Mouse (Mus musculus): ENCODE results near the gene Zfp454.

The Zfp454 gene

DNA sequence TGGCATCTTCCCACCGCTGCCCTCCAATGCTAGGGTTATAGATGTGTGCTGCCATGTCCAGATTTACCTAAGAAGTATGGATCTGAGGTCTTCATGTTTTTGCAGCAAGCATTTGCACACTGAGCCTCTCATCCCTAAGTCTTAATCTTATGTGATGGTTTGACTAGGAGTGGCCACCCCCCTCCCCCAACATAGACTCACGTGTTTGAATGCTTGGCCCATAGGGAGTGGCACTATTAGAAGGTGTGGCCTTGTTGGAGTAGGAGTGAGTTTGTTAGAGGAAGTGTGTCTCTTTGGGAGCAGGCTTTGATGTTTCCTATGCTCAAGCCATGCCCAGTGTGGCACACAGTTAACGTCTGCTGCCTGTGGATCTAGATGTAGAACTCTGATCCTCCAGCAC lies 8.8 kb downstream of the Zfp454 start:
- no peaks in the 10 kb centered on the region for H3K27me3 ChIP-seq (ENCODE audit: control insufficient read depth, insufficient read depth, low read length, poor library complexity, severe bottlenecking)
- H3K36me3 ChIP-seq (ENCODE audit: control insufficient read depth, insufficient read depth, low read length, poor library complexity, severe bottlenecking): no peaks in the 10 kb centered on the region
- no peak for DNase-seq (ENCODE audit: low read depth, low spot score)

DNA sequence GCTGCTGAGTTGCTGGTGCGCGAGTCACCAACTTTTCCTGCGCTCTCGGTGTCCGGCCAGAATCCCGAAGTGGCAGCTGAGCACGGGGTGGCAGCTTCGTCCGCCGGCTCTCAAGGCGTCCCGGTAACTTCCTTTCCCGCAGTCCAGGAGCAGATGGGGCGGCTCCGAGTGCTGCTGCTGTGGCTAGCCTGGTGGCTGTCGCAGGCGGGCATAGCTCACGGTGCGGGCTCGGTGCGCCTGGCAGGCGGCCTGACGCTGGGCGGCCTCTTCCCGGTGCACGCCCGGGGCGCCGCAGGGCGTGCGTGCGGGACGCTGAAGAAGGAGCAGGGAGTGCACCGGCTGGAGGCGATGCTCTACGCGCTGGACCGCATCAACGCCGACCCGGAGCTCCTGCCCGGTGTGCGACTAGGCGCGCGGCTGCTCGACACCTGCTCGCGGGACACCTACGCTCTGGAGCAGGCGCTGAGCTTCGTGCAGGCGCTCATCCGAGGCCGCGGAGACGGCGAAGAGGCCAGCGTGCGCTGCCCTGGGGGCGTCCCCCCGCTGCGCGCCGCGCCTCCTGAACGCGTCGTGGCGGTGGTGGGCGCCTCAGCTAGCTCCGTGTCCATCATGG lies 36.4 kb downstream of the Zfp454 start:
- Histone ChIP-seq H3K36me3 (ENCODE audit: control insufficient read depth, insufficient read depth, low read length, poor library complexity, severe bottlenecking) (no peaks in the 10 kb centered on the region), H3K27me3 (ENCODE audit: control insufficient read depth, insufficient read depth, low read length, poor library complexity, severe bottlenecking) (no peaks in the 10 kb centered on the region)
- peak; percentile 54 for DNase-seq (ENCODE audit: low read depth, low spot score)

- Histone ChIP-seq H3K27me3 (ENCODE audit: control insufficient read depth, insufficient read depth, low read length, poor library complexity, severe bottlenecking) (no peaks in the 10 kb centered on the region), H3K36me3 (ENCODE audit: control insufficient read depth, insufficient read depth, low read length, poor library complexity, severe bottlenecking) (no peaks in the 10 kb centered on the region)
- peak; percentile 75 for DNase-seq (ENCODE audit: low read depth, low spot score)
These were observed 37.2 kb downstream of the Zfp454 start, which contains the start of gene Grm6 for GRCm38 (mm10) chr11:50850177-50850735. Grm6 (plus strand) TSS chr11:50850685.

- H3K27me3 ChIP-seq (ENCODE audit: control insufficient read depth, insufficient read depth, low read length, poor library complexity, severe bottlenecking): no peaks in the 10 kb centered on the region
- DNase-seq (ENCODE audit: low read depth, low spot score): peak; percentile 38
These were observed 38.1 kb downstream of the Zfp454 start for GRCm38 (mm10) chr11:50849310-50849709.

DNA sequence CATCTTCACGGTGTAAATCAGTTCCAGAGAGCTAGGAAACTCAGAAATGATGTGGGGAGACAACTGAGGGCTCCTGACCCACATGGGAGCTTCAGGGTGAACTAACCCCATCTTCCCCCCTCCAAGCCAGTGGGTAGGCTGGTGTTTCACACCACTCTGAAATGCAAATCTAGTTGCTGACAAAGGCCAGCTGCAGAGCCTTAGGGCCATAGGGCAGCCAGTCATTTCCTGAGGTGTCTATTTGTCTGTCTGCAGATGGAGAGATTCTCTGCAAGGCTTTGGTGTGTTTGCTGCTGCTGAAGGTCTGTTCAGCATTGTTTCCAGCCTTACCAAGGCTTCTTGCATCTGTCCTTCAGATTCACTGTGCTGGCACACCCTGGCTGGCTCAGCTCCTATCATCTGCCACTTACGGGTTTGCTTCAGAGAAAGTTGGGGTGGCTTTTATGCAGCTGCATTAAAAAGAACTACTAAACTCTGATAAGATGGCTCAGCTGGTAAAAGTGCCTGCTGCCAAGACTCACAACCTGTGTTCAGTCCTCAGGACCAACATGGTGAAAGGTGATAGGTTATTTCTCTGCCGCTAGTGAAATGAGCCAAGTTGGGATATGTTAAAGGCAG lies 38.8 kb downstream of the Zfp454 start:
- Histone ChIP-seq H3K36me3 (ENCODE audit: control insufficient read depth, insufficient read depth, low read length, poor library complexity, severe bottlenecking) (no peaks in the 10 kb centered on the region), H3K27me3 (ENCODE audit: control insufficient read depth, insufficient read depth, low read length, poor library complexity, severe bottlenecking) (no peaks in the 10 kb centered on the region)
- peak; percentile 13 for DNase-seq (ENCODE audit: low read depth, low spot score)

More at GRCm38 (mm10) chr11:50849310-50849709, 38.1 kb downstream of the Zfp454 start:
- no peaks in the 10 kb centered on the region for H3K36me3 ChIP-seq (ENCODE audit: control insufficient read depth, insufficient read depth, low read length, poor library complexity, severe bottlenecking)

- no peaks in the 10 kb centered on the region for H3K36me3 ChIP-seq (ENCODE audit: control insufficient read depth, insufficient read depth, low read length, poor library complexity, severe bottlenecking)
- peak; percentile 40 for DNase-seq (ENCODE audit: low read depth, low spot score)
These were observed 40.4 kb downstream of the Zfp454 start for GRCm38 (mm10) chr11:50847047-50847446.

DNA sequence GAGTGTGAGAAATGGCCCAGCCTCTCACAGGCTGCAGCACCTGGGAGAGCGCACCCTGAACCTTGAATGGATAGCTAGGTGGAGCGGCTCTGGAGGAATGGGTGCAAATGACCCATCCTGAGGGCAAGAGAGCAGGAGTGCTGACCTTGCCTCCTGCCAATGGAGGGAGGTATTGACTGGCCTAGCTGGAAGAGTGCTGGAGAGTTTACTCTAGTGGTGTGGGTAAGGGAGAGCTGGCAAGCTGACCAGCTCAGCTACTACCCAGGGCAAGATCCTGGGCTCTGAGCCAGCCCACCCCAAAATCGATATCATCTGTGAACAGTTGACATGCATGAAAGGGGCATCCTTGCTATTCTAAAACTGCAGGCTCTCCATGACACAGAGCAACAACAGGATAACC lies 41.5 kb downstream of the Zfp454 start:
- H3K36me3 ChIP-seq (ENCODE audit: control insufficient read depth, insufficient read depth, low read length, poor library complexity, severe bottlenecking): no peaks in the 10 kb centered on the region
- DNase-seq (ENCODE audit: low read depth, low spot score): no peak
- no peaks in the 10 kb centered on the region for H3K27me3 ChIP-seq (ENCODE audit: control insufficient read depth, insufficient read depth, low read length, poor library complexity, severe bottlenecking)

More at GRCm38 (mm10) chr11:50847047-50847446, 40.4 kb downstream of the Zfp454 start:
- no peaks in the 10 kb centered on the region for H3K27me3 ChIP-seq (ENCODE audit: control insufficient read depth, insufficient read depth, low read length, poor library complexity, severe bottlenecking)

DNA sequence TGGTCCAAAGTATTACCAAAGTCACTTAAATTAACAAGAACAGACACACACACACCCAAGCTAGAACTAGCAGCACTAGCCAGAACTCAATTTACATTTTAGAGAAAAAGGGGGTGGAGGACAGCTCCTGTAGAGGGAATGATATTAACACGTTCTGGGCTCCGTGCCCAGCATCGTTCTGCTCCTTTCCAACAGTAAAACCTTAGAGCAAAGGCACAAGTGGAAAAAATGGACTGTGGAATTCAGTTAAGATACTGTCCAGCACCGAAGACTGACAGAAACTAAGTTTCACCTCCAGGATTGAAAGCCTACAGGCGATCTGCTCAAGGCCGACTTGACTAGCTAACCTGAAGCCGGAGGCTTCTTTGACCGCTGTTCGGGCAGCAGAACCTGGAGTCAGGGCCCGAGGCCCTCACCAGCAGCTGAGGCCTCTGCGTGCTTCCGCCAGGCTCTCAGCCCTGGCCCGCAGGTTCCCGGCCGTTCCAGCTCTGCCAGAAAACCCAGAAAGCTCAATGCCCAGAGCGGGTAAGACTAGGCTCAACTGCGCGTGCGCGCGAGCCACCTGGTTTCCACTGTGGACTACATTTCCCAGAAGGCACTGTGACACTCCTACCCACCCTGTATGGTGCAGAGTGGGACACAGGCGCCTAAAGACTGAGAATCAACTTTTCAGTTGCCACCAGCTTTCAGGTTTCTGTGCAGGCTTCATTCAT lies 46.3 kb downstream of the Zfp454 start, which contains the start of gene Zfp879:
TSS of gene Zfp879 (minus strand) at position 530 of the 713 bp plus-strand sequence.
- H3K27me3 ChIP-seq (ENCODE audit: control insufficient read depth, insufficient read depth, low read length, poor library complexity, severe bottlenecking): no peaks in the 10 kb centered on the region
- no peaks in the 10 kb centered on the region for H3K36me3 ChIP-seq (ENCODE audit: control insufficient read depth, insufficient read depth, low read length, poor library complexity, severe bottlenecking)
- DNase-seq (ENCODE audit: low read depth, low spot score): peak; percentile 91

- H3K36me3 ChIP-seq (ENCODE audit: control insufficient read depth, insufficient read depth, low read length, poor library complexity, severe bottlenecking): no peaks in the 10 kb centered on the region
- DNase-seq (ENCODE audit: low read depth, low spot score): peak; percentile 71
- no peaks in the 10 kb centered on the region for H3K27me3 ChIP-seq (ENCODE audit: control insufficient read depth, insufficient read depth, low read length, poor library complexity, severe bottlenecking)
These were observed 51.7 kb downstream of the Zfp454 start for GRCm38 (mm10) chr11:50835727-50836126.

DNA sequence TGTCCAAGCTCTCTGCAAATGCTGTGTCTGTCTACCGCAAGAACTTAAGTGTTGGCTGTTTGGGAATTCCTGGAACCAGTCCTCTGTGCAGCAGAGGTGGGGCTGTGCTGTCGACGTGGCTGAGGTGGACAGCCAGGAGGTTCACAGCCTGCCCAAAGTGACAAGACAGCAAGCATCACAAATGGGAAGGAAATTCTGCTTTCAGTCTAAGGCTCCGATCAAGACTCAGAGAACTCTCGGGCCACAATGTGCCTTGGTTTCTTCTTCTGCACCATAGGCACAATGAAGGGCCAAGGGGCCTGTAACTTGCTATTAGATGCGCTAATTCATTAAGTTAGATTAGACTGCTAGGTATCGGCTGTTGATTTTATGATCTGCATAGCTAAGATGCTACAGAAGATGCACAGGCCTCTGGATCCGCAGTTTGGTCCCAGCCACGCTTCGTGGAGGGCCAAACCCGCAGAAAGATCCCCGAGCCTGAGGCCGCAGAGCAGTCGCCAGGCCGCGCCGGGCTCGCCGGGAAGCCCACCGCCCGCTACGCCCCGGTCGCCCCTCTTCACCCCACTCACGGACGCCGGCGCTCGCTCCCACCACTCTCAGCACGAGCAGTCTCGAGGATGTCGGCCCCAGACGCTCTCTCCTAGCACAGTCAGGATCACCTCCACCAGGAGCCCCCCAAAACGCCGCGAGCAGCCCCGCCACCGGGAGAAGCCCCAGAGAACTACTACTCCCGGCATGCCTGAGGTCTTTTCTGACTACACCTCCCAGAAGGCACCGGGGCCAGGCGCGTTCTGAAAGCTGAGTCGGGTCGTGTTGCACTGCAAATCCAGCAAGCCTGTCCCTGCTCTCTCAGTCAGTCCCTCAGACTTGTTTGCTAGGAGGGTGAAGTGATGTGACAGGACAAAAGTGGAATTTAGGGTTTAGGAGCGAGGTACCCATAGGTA lies 60.2 kb downstream of the Zfp454 start, which contains the start of gene Zfp354c:
TSS of gene Zfp354c (minus strand) at position 715 of the 944 bp plus-strand sequence.
- no peaks in the 10 kb centered on the region for H3K27me3 ChIP-seq (ENCODE audit: control insufficient read depth, insufficient read depth, low read length, poor library complexity, severe bottlenecking)
- peak; percentile 74 for DNase-seq (ENCODE audit: low read depth, low spot score)

GRCm38 (mm10) chr11:50826214-50826613 lies 61.2 kb downstream of the Zfp454 start:
- no peak for DNase-seq (ENCODE audit: low read depth, low spot score)
- no peaks in the 10 kb centered on the region for H3K36me3 ChIP-seq (ENCODE audit: control insufficient read depth, insufficient read depth, low read length, poor library complexity, severe bottlenecking)
- H3K27me3 ChIP-seq (ENCODE audit: control insufficient read depth, insufficient read depth, low read length, poor library complexity, severe bottlenecking): no peaks in the 10 kb centered on the region

More for the DNA sequence above, 60.2 kb downstream of the Zfp454 start, which contains the start of gene Zfp354c:
- no peaks in the 10 kb centered on the region for H3K36me3 ChIP-seq (ENCODE audit: control insufficient read depth, insufficient read depth, low read length, poor library complexity, severe bottlenecking)

Data from splenic B cell, adult 2 months (primary cell).